Mouse (Mus musculus) liver, adult 2 months (tissue): ENCODE data around the gene Csde1.

Experiments used
- CTCF ChIP-seq: fragments of 200-500 bp; IDR thresholded peaks from 2 replicates; pipeline ENCODE4 v1.5.1; 2011; ENCODE audit warnings: low read depth, low read length, control low read depth
- POLR2A ChIP-seq: fragments of 200-500 bp; IDR thresholded peaks from 2 replicates; pipeline ENCODE4 v1.6.1; 2011; ENCODE audit warnings: low read length, control low read depth; ENCODE audit not compliant: insufficient read depth; ENCODE audit errors: extremely low read depth

DNA sequence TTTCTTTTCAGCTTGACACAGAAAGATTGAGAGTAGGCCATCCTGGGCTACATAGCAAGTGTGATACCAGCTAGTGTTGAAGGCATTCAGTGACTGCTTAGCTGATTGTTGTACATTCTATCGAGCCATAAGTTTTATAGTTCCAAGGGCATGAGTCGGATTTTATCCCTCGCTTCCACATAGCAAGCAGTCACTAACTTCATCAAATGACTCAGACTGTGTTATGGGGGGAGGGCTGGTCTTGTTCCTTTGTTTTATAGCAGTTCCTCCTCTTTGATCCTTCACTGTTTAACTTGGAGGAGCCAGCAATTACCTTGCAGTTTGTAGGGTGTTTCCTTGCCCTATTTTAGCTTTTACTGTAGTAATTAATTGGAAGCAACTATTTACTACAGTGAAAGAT, 22.6 kb upstream of the Csde1 start:
- TF ChIP-seq CTCF (no peak), POLR2A (no peak)
